Mouse (Mus musculus): ENCODE measurements around the gene Optn. TPM values are rescaled to one million over a fixed set of nuclear protein-coding genes. Genes with fewer than 3 reads are reported as not detected.
"Not testable (repeated sequence)": the region's sequence is repeated elsewhere in the genome, so short reads cannot be mapped to it uniquely, and the experiment has no call there.

The Optn gene
- polyA plus RNA-seq, 1 experiment from 2014 or later: 33.1 TPM

- peak; percentile 81 for ATAC-seq
- H3K4me3 ChIP-seq (ENCODE audit: low read length): not testable (repeated sequence)
These were observed 26.5 kb upstream of the Optn start for GRCm38 (mm10) chr2:5090385-5090784.

GRCm38 (mm10) chr2:5087667-5088066 is 23.8 kb upstream of the Optn start:
- no peak for ATAC-seq
- H3K9me3 ChIP-seq (ENCODE audit: control insufficient read depth, low read length): no peaks in the 10 kb centered on the region
- WGBS: 93% methylated on average over 3 of the region's 3 CpGs

More at GRCm38 (mm10) chr2:5090385-5090784, 26.5 kb upstream of the Optn start:
- H3K36me3 ChIP-seq (ENCODE audit: control insufficient read depth, insufficient read depth, low read length); H3K27me3 ChIP-seq (replicated peaks; ENCODE audit: control insufficient read depth, insufficient read depth, low read length); H3K4me2 ChIP-seq (ENCODE audit: low read length); H3K27ac ChIP-seq (ENCODE audit: low read depth, low read length); H3K4me1 ChIP-seq (ENCODE audit: control insufficient read depth, insufficient read depth, low read depth, low read length); H3K9ac ChIP-seq (ENCODE audit: low read depth, low read length); H3K9me3 ChIP-seq (ENCODE audit: control insufficient read depth, low read length): not testable (repeated sequence)
- WGBS: 61% methylated on average over 4 of the region's 4 CpGs

GRCm38 (mm10) chr2:5083739-5084138 is 19.9 kb upstream of the Optn start:
- Histone ChIP-seq H3K27ac (ENCODE audit: low read depth, low read length) (no peak overlapping the region), H3K9me3 (ENCODE audit: control insufficient read depth, low read length) (no peaks in the 10 kb centered on the region), H3K9ac (ENCODE audit: low read depth, low read length) (no peak overlapping the region), H3K27me3 (replicated peaks; ENCODE audit: control insufficient read depth, insufficient read depth, low read length) (no peaks in the 10 kb centered on the region), H3K4me1 (ENCODE audit: control insufficient read depth, insufficient read depth, low read depth, low read length) (peaks cover 3% of the 10 kb centered on the region; the same call in 1 of the 2 replicates), H3K4me2 (ENCODE audit: low read length) (no peak overlapping the region), H3K4me3 (ENCODE audit: low read length) (no peak overlapping the region), H3K36me3 (ENCODE audit: control insufficient read depth, insufficient read depth, low read length) (no peaks in the 10 kb centered on the region)
- ATAC-seq: no peak
- WGBS: 92% methylated on average over 7 of the region's 7 CpGs

More at GRCm38 (mm10) chr2:5087667-5088066, 23.8 kb upstream of the Optn start:
- Histone ChIP-seq H3K36me3 (ENCODE audit: control insufficient read depth, insufficient read depth, low read length) (no peaks in the 10 kb centered on the region), H3K27ac (ENCODE audit: low read depth, low read length) (no peak overlapping the region), H3K4me3 (ENCODE audit: low read length) (no peak overlapping the region), H3K9ac (ENCODE audit: low read depth, low read length) (no peak overlapping the region), H3K27me3 (replicated peaks; ENCODE audit: control insufficient read depth, insufficient read depth, low read length) (no peaks in the 10 kb centered on the region), H3K4me1 (ENCODE audit: control insufficient read depth, insufficient read depth, low read depth, low read length) (no peaks in the 10 kb centered on the region), H3K4me2 (ENCODE audit: low read length) (no peak overlapping the region)

GRCm38 (mm10) chr2:5080053-5080787 is 16.4 kb upstream of the Optn start:
- no peaks in the 10 kb centered on the region for H3K9me3 ChIP-seq (ENCODE audit: control insufficient read depth, low read length)

GRCm38 (mm10) chr2:5077937-5078336 is 14.1 kb upstream of the Optn start:
- Histone ChIP-seq H3K4me2 (ENCODE audit: low read length) (no peak overlapping the region), H3K36me3 (ENCODE audit: control insufficient read depth, insufficient read depth, low read length) (no peaks in the 10 kb centered on the region), H3K4me1 (ENCODE audit: control insufficient read depth, insufficient read depth, low read depth, low read length) (peaks cover 3% of the 10 kb centered on the region; the same call in 1 of the 2 replicates), H3K9me3 (ENCODE audit: control insufficient read depth, low read length) (no peaks in the 10 kb centered on the region), H3K27ac (ENCODE audit: low read depth, low read length) (no peak overlapping the region), H3K27me3 (replicated peaks; ENCODE audit: control insufficient read depth, insufficient read depth, low read length) (no peaks in the 10 kb centered on the region), H3K9ac (ENCODE audit: low read depth, low read length) (no peak overlapping the region), H3K4me3 (ENCODE audit: low read length) (no peak overlapping the region)
- WGBS: 76% methylated on average over 2 of the region's 2 CpGs
- ATAC-seq: no peak

More at GRCm38 (mm10) chr2:5080053-5080787, 16.4 kb upstream of the Optn start:
- peak; percentile 91 for ATAC-seq
- peak overlapping the region; percentile 29; the same call in 1 of the 2 replicates for H3K9ac ChIP-seq (ENCODE audit: low read depth, low read length)
- no peaks in the 10 kb centered on the region for H3K36me3 ChIP-seq (ENCODE audit: control insufficient read depth, insufficient read depth, low read length)
- 6% methylated on average over 14 of the region's 14 CpGs for WGBS
- no peaks in the 10 kb centered on the region for H3K27me3 ChIP-seq (replicated peaks; ENCODE audit: control insufficient read depth, insufficient read depth, low read length)
- H3K4me2 ChIP-seq (ENCODE audit: low read length): peak overlapping the region; percentile 74
- no peak overlapping the region for H3K27ac ChIP-seq (ENCODE audit: low read depth, low read length)
- peaks cover 3% of the 10 kb centered on the region; the same call in 1 of the 2 replicates for H3K4me1 ChIP-seq (ENCODE audit: control insufficient read depth, insufficient read depth, low read depth, low read length)
- H3K4me3 ChIP-seq (ENCODE audit: low read length): peak overlapping the region; percentile 38

GRCm38 (mm10) chr2:5077490-5077889 is 13.6 kb upstream of the Optn start:
- Histone ChIP-seq H3K9me3 (ENCODE audit: control insufficient read depth, low read length) (no peaks in the 10 kb centered on the region), H3K36me3 (ENCODE audit: control insufficient read depth, insufficient read depth, low read length) (no peaks in the 10 kb centered on the region), H3K4me1 (ENCODE audit: control insufficient read depth, insufficient read depth, low read depth, low read length) (peaks cover 3% of the 10 kb centered on the region; the same call in 1 of the 2 replicates), H3K4me2 (ENCODE audit: low read length) (no peak overlapping the region), H3K27ac (ENCODE audit: low read depth, low read length) (no peak overlapping the region), H3K27me3 (replicated peaks; ENCODE audit: control insufficient read depth, insufficient read depth, low read length) (no peaks in the 10 kb centered on the region), H3K4me3 (ENCODE audit: low read length) (no peak overlapping the region), H3K9ac (ENCODE audit: low read depth, low read length) (no peak overlapping the region)
- 79% methylated on average over 2 of the region's 2 CpGs for WGBS
- no peak for ATAC-seq

GRCm38 (mm10) chr2:5075856-5076255 is 12.0 kb upstream of the Optn start:
- H3K4me3 ChIP-seq (ENCODE audit: low read length): no peak overlapping the region
- ATAC-seq: no peak
- H3K4me1 ChIP-seq (ENCODE audit: control insufficient read depth, insufficient read depth, low read depth, low read length): peaks cover 3% of the 10 kb centered on the region; the same call in 1 of the 2 replicates
- no peak overlapping the region for H3K9ac ChIP-seq (ENCODE audit: low read depth, low read length)
- H3K4me2 ChIP-seq (ENCODE audit: low read length): no peak overlapping the region
- no peaks in the 10 kb centered on the region for H3K9me3 ChIP-seq (ENCODE audit: control insufficient read depth, low read length)
- no peaks in the 10 kb centered on the region for H3K27me3 ChIP-seq (replicated peaks; ENCODE audit: control insufficient read depth, insufficient read depth, low read length)
- no peaks in the 10 kb centered on the region for H3K36me3 ChIP-seq (ENCODE audit: control insufficient read depth, insufficient read depth, low read length)
- no peak overlapping the region for H3K27ac ChIP-seq (ENCODE audit: low read depth, low read length)

GRCm38 (mm10) chr2:5075432-5075831 is 11.6 kb upstream of the Optn start:
- no peaks in the 10 kb centered on the region for H3K27me3 ChIP-seq (replicated peaks; ENCODE audit: control insufficient read depth, insufficient read depth, low read length)
- no peak overlapping the region for H3K9ac ChIP-seq (ENCODE audit: low read depth, low read length)
- no peak overlapping the region for H3K4me2 ChIP-seq (ENCODE audit: low read length)
- H3K4me3 ChIP-seq (ENCODE audit: low read length): no peak overlapping the region
- peaks cover under 1% of the 10 kb centered on the region; the same call in 1 of the 2 replicates for H3K4me1 ChIP-seq (ENCODE audit: control insufficient read depth, insufficient read depth, low read depth, low read length)
- ATAC-seq: no peak
- H3K27ac ChIP-seq (ENCODE audit: low read depth, low read length): no peak overlapping the region
- no peaks in the 10 kb centered on the region for H3K36me3 ChIP-seq (ENCODE audit: control insufficient read depth, insufficient read depth, low read length)
- H3K9me3 ChIP-seq (ENCODE audit: control insufficient read depth, low read length): no peaks in the 10 kb centered on the region
- WGBS: 52% methylated on average over 2 of the region's 2 CpGs

GRCm38 (mm10) chr2:5073785-5074184 is 9.9 kb upstream of the Optn start:
- 91% methylated on average over 3 of the region's 3 CpGs for WGBS
- no peak overlapping the region for H3K9ac ChIP-seq (ENCODE audit: low read depth, low read length)
- H3K27me3 ChIP-seq (replicated peaks; ENCODE audit: control insufficient read depth, insufficient read depth, low read length): no peaks in the 10 kb centered on the region
- H3K36me3 ChIP-seq (ENCODE audit: control insufficient read depth, insufficient read depth, low read length): no peaks in the 10 kb centered on the region
- no peaks in the 10 kb centered on the region for H3K4me1 ChIP-seq (ENCODE audit: control insufficient read depth, insufficient read depth, low read depth, low read length)
- no peak overlapping the region for H3K27ac ChIP-seq (ENCODE audit: low read depth, low read length)
- no peak overlapping the region for H3K4me2 ChIP-seq (ENCODE audit: low read length)
- no peak overlapping the region for H3K4me3 ChIP-seq (ENCODE audit: low read length)
- H3K9me3 ChIP-seq (ENCODE audit: control insufficient read depth, low read length): no peaks in the 10 kb centered on the region; the same call in 1 of the 2 replicates
- no peak for ATAC-seq
